Mouse (Mus musculus) forebrain, embryonic 12.5 days (tissue): ENCODE measurements around the gene Chpf2. TPM values are rescaled to one million over a fixed set of nuclear protein-coding genes. Genes with fewer than 3 reads are reported as not detected.
A peak's percentile ranks its signal among the peaks of the same experiment; 100 is the strongest.

ENCODE experiments used
- ATAC-seq: fragments of 200-750 bp; cut with Nextera tagmentation; 2 replicates; pipeline ENCODE4 v1.8.0; 2017; ENCODE audit warnings: moderate TSS enrichment; ENCODE audit not compliant: low FRiP score
- H3K27ac ChIP-seq: fragments of 300-500 bp; sonication (generic); 2 replicates; pipeline ENCODE4 v1.5.1; 2016; ENCODE audit warnings: mild to moderate bottlenecking
- H3K27me3 ChIP-seq: fragments of 300-500 bp; sonication (generic); 2 replicates; pipeline ENCODE4 v1.6.1; 2016; ENCODE audit warnings: mild to moderate bottlenecking
- H3K36me3 ChIP-seq: fragments of 300-500 bp; sonication (generic); replicated peaks from 2 replicates; pipeline ENCODE4 v1.6.1; 2016; ENCODE audit warnings: mild to moderate bottlenecking
- H3K4me1 ChIP-seq: fragments of 300-500 bp; sonication (generic); 2 replicates; pipeline ENCODE4 v1.6.1; 2016
- H3K4me2 ChIP-seq: fragments of 300-500 bp; sonication (generic); 2 replicates; pipeline ENCODE4 v1.6.1; 2016; ENCODE audit warnings: mild to moderate bottlenecking, moderate library complexity
- H3K4me3 ChIP-seq: fragments of 300-500 bp; sonication (generic); replicated peaks from 2 replicates; pipeline ENCODE4 v1.5.1; 2016; ENCODE audit warnings: mild to moderate bottlenecking
- H3K9ac ChIP-seq: fragments of 300-500 bp; sonication (generic); 2 replicates; pipeline ENCODE4 v1.6.1; 2016; ENCODE audit warnings: mild to moderate bottlenecking
- H3K9me3 ChIP-seq: fragments of 300-500 bp; sonication (generic); 2 replicates; pipeline ENCODE4 v1.6.1; 2016
- WGBS: fragments of 180-500 bp; shearing (Covaris S2); methylation state at CpG from one replicate; pipeline ENCODE4 v1.1.7; 2016; 5-methylcytosine and 5-hydroxymethylcytosine counted together
- microRNA counts: library from miRNA; unstranded; fragments of <30 nt; microRNA quantifications from one replicate; lab custom pipeline; 2017
- microRNA-seq: library from miRNA; unstranded; fragments of <30 nt; microRNA quantifications from one replicate; pipeline ENCODE4, GENCODE M21; 2017
- polyA plus RNA-seq: library from polyadenylated mRNA; unstranded; fragments of >200 nt; fragmentation: Nextera tagmentation; extraction: Ambion mirVana; gene quantifications from 2 replicates; pipeline ENCODE4 v1.2.1, GENCODE M21; 2016

The Chpf2 gene
- polyA plus RNA-seq, 1 experiment from 2014 or later = 18.8 TPM

GRCm38 (mm10) chr5:24635526-24636141 lies 49.1 kb downstream of the Chpf2 start:
- Histone ChIP-seq H3K27ac (no peak overlapping the region), H3K4me2 (no peak overlapping the region), H3K36me3 (no peaks in the 10 kb centered on the region), H3K9me3 (no peaks in the 10 kb centered on the region), H3K4me3 (no peak overlapping the region), H3K9ac (no peak overlapping the region), H3K4me1 (peaks cover 13% of the 10 kb centered on the region), H3K27me3 (peaks cover 4% of the 10 kb centered on the region; the same call in 1 of the 2 replicates)
- 59% methylated on average over 6 of the region's 6 CpGs for WGBS
- peak; percentile 36; the same call in 1 of the 2 replicates for ATAC-seq

- no peak overlapping the region for H3K4me2 ChIP-seq
- H3K4me3 ChIP-seq = no peak overlapping the region
- H3K36me3 ChIP-seq = no peaks in the 10 kb centered on the region
- H3K9ac ChIP-seq = no peak overlapping the region
- H3K27ac ChIP-seq = no peak overlapping the region
- 80% methylated on average over 4 of the region's 4 CpGs for WGBS
- no peaks in the 10 kb centered on the region for H3K9me3 ChIP-seq
- ATAC-seq = no peak
- peaks cover 13% of the 10 kb centered on the region for H3K4me1 ChIP-seq
- peaks cover 4% of the 10 kb centered on the region; the same call in 1 of the 2 replicates for H3K27me3 ChIP-seq
Observed at GRCm38 (mm10) chr5:24636987-24637386, 50.4 kb downstream of the Chpf2 start.

GRCm38 (mm10) chr5:24638131-24638530 lies 51.6 kb downstream of the Chpf2 start:
- Histone ChIP-seq H3K36me3 (no peaks in the 10 kb centered on the region), H3K4me1 (peaks cover 13% of the 10 kb centered on the region), H3K9ac (no peak overlapping the region), H3K27ac (no peak overlapping the region), H3K27me3 (peaks cover under 1% of the 10 kb centered on the region; the same call in 1 of the 2 replicates), H3K4me2 (no peak overlapping the region), H3K9me3 (no peaks in the 10 kb centered on the region), H3K4me3 (no peak overlapping the region)
- WGBS = 75% methylated on average over 6 of the region's 6 CpGs
- ATAC-seq = no peak

- WGBS = 67% methylated on average over 6 of the region's 6 CpGs
- Histone ChIP-seq H3K4me3 (no peak overlapping the region), H3K9ac (no peak overlapping the region), H3K36me3 (no peaks in the 10 kb centered on the region), H3K4me1 (peaks cover 13% of the 10 kb centered on the region), H3K4me2 (no peak overlapping the region), H3K27ac (no peak overlapping the region), H3K27me3 (no peaks in the 10 kb centered on the region), H3K9me3 (no peaks in the 10 kb centered on the region)
- peak; percentile 20; the same call in 1 of the 2 replicates for ATAC-seq
Observed at GRCm38 (mm10) chr5:24639081-24639480, 52.5 kb downstream of the Chpf2 start.

MicroRNA genes within 50 kb of the gene (microRNA counts, 519-probe panel; counts per million panel counts)
- microRNA mmu-miR-671-3p (lab: Ali Mortazavi, UCI) (not detected), microRNA mmu-miR-671-5p (lab: Ali Mortazavi, UCI) (not detected)

Small RNA genes within 50 kb of the gene (microRNA-seq; reads per million reads assigned to microRNA genes)
- 699 reads per million, percentile 72 among the genes with 10 or more reads in this experiment for gene Mir671

Other genes with a start within 250 kb of the Chpf2 start
- 9.8 and 10.1 TPM in 2 replicates for gene Kcnh2, start 235.1 kb upstream of the Chpf2 start, polyA plus RNA-seq
- gene Nos3, start 221.9 kb upstream of the Chpf2 start, polyA plus RNA-seq = 7.1 and 7.2 TPM in 2 replicates
- gene Atg9b, start 194.6 kb upstream of the Chpf2 start, polyA plus RNA-seq = 0.34 and 0.53 TPM in 2 replicates
- 43.6 and 47.4 TPM in 2 replicates for gene Abcb8, start 193.1 kb upstream of the Chpf2 start, polyA plus RNA-seq
- 0.20 and 0.37 TPM in 2 replicates for gene Asic3, start 173.3 kb upstream of the Chpf2 start, polyA plus RNA-seq
- 62.2 and 63.7 TPM in 2 replicates for gene Cdk5, start 163.2 kb upstream of the Chpf2 start, polyA plus RNA-seq
- gene Slc4a2, start 162.9 kb upstream of the Chpf2 start, polyA plus RNA-seq = 28.9 and 29.8 TPM in 2 replicates
- gene Fastk, start 141.5 kb upstream of the Chpf2 start, polyA plus RNA-seq = 97.1 and 102 TPM in 2 replicates
- gene Tmub1, start 138.9 kb upstream of the Chpf2 start, polyA plus RNA-seq = 28.6 and 30.7 TPM in 2 replicates
- gene Agap3, start 134.6 kb upstream of the Chpf2 start, polyA plus RNA-seq = 41.1 and 61.2 TPM in 2 replicates
- gene Gbx1, start 59.5 kb upstream of the Chpf2 start, polyA plus RNA-seq = 1.1 and 1.2 TPM in 2 replicates
- 0.10 TPM in 1 of 2 replicates, not detected in the other for gene Asb10, start 45.8 kb upstream of the Chpf2 start, polyA plus RNA-seq
- gene 4931409K22Rik, start 29.9 kb upstream of the Chpf2 start, polyA plus RNA-seq = 0.24 and 0.37 TPM in 2 replicates
- 141 and 142 TPM in 2 replicates for gene Abcf2, start 9.3 kb upstream of the Chpf2 start, polyA plus RNA-seq
- gene Smarcd3, start 37.7 kb downstream of the Chpf2 start, polyA plus RNA-seq = 101 and 113 TPM in 2 replicates
- gene Nub1, start 98.8 kb downstream of the Chpf2 start, polyA plus RNA-seq = 36.4 and 39.2 TPM in 2 replicates
- gene Wdr86, start 144.0 kb downstream of the Chpf2 start, polyA plus RNA-seq = 6.6 and 10.1 TPM in 2 replicates
- gene Crygn, start 171.3 kb downstream of the Chpf2 start, polyA plus RNA-seq = not detected in 2 replicates